Mouse (Mus musculus) CH12.LX (cell line): ENCODE data around the gene Tbata. TPM values are rescaled to one million over a fixed set of nuclear protein-coding genes. Genes with fewer than 3 reads are reported as not detected.

ENCODE experiments used
- DNase-seq: peaks from one replicate; pipeline ENCODE4 v3.0.0-alpha.2; 2013; ENCODE audit errors: extremely low read depth
- H3K27ac ChIP-seq: 2 replicates; pipeline ENCODE4 v1.5.1; 2012; ENCODE audit warnings: low read depth, mild to moderate bottlenecking, control low read depth, moderate library complexity; ENCODE audit not compliant: insufficient read depth
- H3K27me3 ChIP-seq: replicated peaks from 2 replicates; pipeline ENCODE3; 2012; ENCODE audit warnings: inconsistent platforms
- H3K36me3 ChIP-seq, 2 experiments: replicated peaks in 1 of 2; 2 replicates each; pipeline versions ENCODE3 to v1.6.1; 2012; ENCODE audit warnings: inconsistent platforms in 1 of 2, low read length in 1 of 2, mild to moderate bottlenecking in 1 of 2, mixed read lengths in 1 of 2, moderate library complexity in 1 of 2; ENCODE audit not compliant: control insufficient read depth in 1 of 2, insufficient read depth in 1 of 2
- H3K4me1 ChIP-seq, 2 experiments: 2 replicates each; pipeline ENCODE4 v1.6.1; 2012; ENCODE audit warnings: inconsistent platforms in 1 of 2, moderate library complexity in 1 of 2; ENCODE audit not compliant: insufficient read depth in 2 of 2, control insufficient read depth in 1 of 2
- H3K4me2 ChIP-seq: 2 replicates; pipeline ENCODE4 v1.6.1; 2012; ENCODE audit warnings: low read depth, mild to moderate bottlenecking, control low read depth; ENCODE audit not compliant: poor library complexity, insufficient read depth, severe bottlenecking
- H3K4me3 ChIP-seq, 3 experiments: fragments of 150-350 bp in 1 of 3; sonication (generic) in 1 of 3; replicated peaks in 1 of 3; 2 replicates each; pipeline versions ENCODE3 to v1.5.1; 2011 to 2012; ENCODE audit warnings: low read depth in 2 of 3, low read length in 2 of 3, mild to moderate bottlenecking in 2 of 3, moderate library complexity in 2 of 3, control low read depth in 1 of 3, improper control_type of control experiment in 1 of 3, inconsistent platforms in 1 of 3, mixed read lengths in 1 of 3; ENCODE audit not compliant: poor library complexity in 1 of 3
- H3K79me2 ChIP-seq: replicated peaks from 2 replicates; pipeline ENCODE4 v1.6.1; 2012; ENCODE audit warnings: mild to moderate bottlenecking, moderate library complexity; ENCODE audit not compliant: control insufficient read depth, poor library complexity, insufficient read depth, severe bottlenecking; ENCODE audit errors: extremely low read depth
- H3K9ac ChIP-seq: 2 replicates; pipeline ENCODE4 v1.6.1; 2012; ENCODE audit warnings: low read depth, mild to moderate bottlenecking, control low read depth, moderate library complexity; ENCODE audit not compliant: insufficient read depth
- H3K9me3 ChIP-seq: replicated peaks from 2 replicates; pipeline ENCODE3; 2012; ENCODE audit warnings: low read length, inconsistent platforms, mixed read lengths
- BHLHE40 ChIP-seq: IDR thresholded peaks from 2 replicates; pipeline ENCODE4 v1.6.1; 2011; ENCODE audit warnings: mild to moderate bottlenecking, low read depth, low read length, improper control_type of control experiment
- CHD1 ChIP-seq: IDR thresholded peaks from 2 replicates; pipeline ENCODE4 v1.6.1; 2012; ENCODE audit warnings: low read depth, low read length, improper control_type of control experiment, inconsistent platforms
- E2F4 ChIP-seq: IDR thresholded peaks from 2 replicates; pipeline ENCODE4 v1.6.1; 2011; ENCODE audit warnings: low read depth, low read length, improper control_type of control experiment; ENCODE audit not compliant: insufficient replicate concordance
- EP300 ChIP-seq: IDR thresholded peaks from 2 replicates; pipeline ENCODE4 v1.6.1; 2011; ENCODE audit warnings: low read length, improper control_type of control experiment
- ETS1 ChIP-seq: conservative IDR thresholded peaks from 2 replicates; pipeline ENCODE4 v1.6.1; 2012; ENCODE audit warnings: low read depth, mild to moderate bottlenecking, inconsistent platforms, low read length, improper control_type of control experiment, moderate library complexity
- GABPA ChIP-seq: IDR thresholded peaks from 2 replicates; pipeline ENCODE4 v1.6.1; 2012; ENCODE audit warnings: low read depth, low read length, improper control_type of control experiment, inconsistent platforms; ENCODE audit not compliant: insufficient replicate concordance
- IRF4 ChIP-seq: IDR thresholded peaks from 2 replicates; pipeline ENCODE4 v1.6.1; 2014; ENCODE audit warnings: low read depth, mild to moderate bottlenecking, inconsistent platforms, low read length, improper control_type of control experiment
- JUN ChIP-seq: IDR thresholded peaks from 2 replicates; pipeline ENCODE4 v1.6.1; 2011; ENCODE audit warnings: low read depth, mild to moderate bottlenecking, low read length, improper control_type of control experiment, moderate library complexity; ENCODE audit not compliant: insufficient read depth
- KAT2A ChIP-seq: IDR thresholded peaks from 2 replicates; pipeline ENCODE4 v1.6.1; 2012; ENCODE audit warnings: low read length, improper control_type of control experiment, inconsistent platforms; ENCODE audit not compliant: insufficient replicate concordance
- MEF2A ChIP-seq: IDR thresholded peaks from 2 replicates; pipeline ENCODE4 v1.6.1; 2014; ENCODE audit warnings: low read depth, mild to moderate bottlenecking, inconsistent platforms, low read length, improper control_type of control experiment, borderline replicate concordance
- RAD21 ChIP-seq: IDR thresholded peaks from 2 replicates; pipeline ENCODE4 v1.6.1; 2011; ENCODE audit warnings: low read depth, mild to moderate bottlenecking, low read length, improper control_type of control experiment, moderate library complexity
- SIN3A ChIP-seq: IDR thresholded peaks from 2 replicates; pipeline ENCODE4 v1.6.1; 2012; ENCODE audit warnings: low read length, improper control_type of control experiment, inconsistent platforms
- TCF12 ChIP-seq: IDR thresholded peaks from 2 replicates; pipeline ENCODE4 v1.6.1; 2014; ENCODE audit warnings: low read depth, mild to moderate bottlenecking, inconsistent platforms, low read length, improper control_type of control experiment
- UBTF ChIP-seq: IDR thresholded peaks from 2 replicates; pipeline ENCODE4 v1.6.1; 2012; ENCODE audit warnings: low read depth, mild to moderate bottlenecking, inconsistent platforms, low read length, improper control_type of control experiment, moderate library complexity
- USF1 ChIP-seq: IDR thresholded peaks from 2 replicates; pipeline ENCODE4 v1.6.1; 2014; ENCODE audit warnings: low read depth, mild to moderate bottlenecking, inconsistent platforms, low read length, improper control_type of control experiment
- ZMIZ1 ChIP-seq: IDR thresholded peaks from 2 replicates; pipeline ENCODE4 v1.6.1; 2012; ENCODE audit warnings: low read depth, mild to moderate bottlenecking, inconsistent platforms, low read length, improper control_type of control experiment
- dilution Hi-C: fragments of 300-500 bp; cut with MboI; formaldehyde crosslinking; loops from 2 replicates; pipeline ENCODE4 v1.14.3; 2020; ENCODE audit warnings: low sequenced_read_pairs; ENCODE audit not compliant: extremely low pct_unique_long_range_greater_than_20kb, extremely low pct_ligation_motif_present
- in situ Hi-C: fragments of 300-500 bp; cut with MboI; formaldehyde crosslinking; loops from 3 replicates; pipeline ENCODE4 v1.14.3; 2019; ENCODE audit warnings: low sequenced_read_pairs, low pct_ligation_motif_present, low pct_unique_long_range_greater_than_20kb, mixed read lengths
- polyA plus RNA-seq: library from polyadenylated mRNA; unstranded; fragments of >175 nt; gene quantifications from 2 replicates; pipeline ENCODE4 v1.2.1, GENCODE M21; 2012; ENCODE audit warnings: low read depth; ENCODE audit not compliant: insufficient read length
- total RNA-seq, 2 experiments: library from RNA; depleted of rRNA; stranded (reverse); fragments of 300-350 nt in 1 of 2; fragments of >200 nt in 1 of 2; gene quantifications; 2 replicates each; pipeline ENCODE4 v1.2.3; 2012 to 2014

The Tbata gene
- total and polyA plus RNA-seq, 3 experiments, result 0.17 to 0.73 TPM; not detected in 1

DNA sequence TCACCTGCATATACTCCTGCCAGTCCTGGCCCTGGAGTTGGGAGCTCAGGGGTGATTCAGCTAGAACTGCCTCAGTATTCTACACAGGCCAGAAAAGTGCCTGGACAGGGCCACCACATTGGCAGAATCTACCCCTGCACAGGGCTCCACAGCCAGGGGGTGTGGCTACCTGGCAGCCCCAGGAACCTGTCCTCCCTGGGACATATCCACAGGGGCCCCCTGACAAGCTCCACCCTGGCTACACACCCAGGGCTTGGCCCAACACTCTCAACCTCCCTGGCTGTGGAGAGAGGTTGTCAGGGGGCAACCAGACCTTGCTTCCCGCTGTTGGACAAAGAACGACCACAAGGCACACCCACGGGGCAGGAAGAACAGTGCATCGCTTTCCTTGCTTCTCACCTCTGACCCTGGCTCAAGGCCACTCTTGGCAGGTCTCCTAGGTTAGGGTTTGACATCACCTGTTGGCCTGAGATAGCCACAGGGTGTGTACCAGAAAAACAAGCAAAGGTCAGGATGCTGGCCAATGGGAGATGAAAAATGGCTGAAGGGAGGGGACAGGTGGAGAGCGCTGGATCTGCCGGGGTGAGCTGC is 64.0 kb downstream of the Tbata start:
- Histone ChIP-seq H3K27ac (no peak overlapping the region), H3K4me3 (no peak overlapping the region), H3K4me2 (no peak overlapping the region), H3K9ac (no peak overlapping the region), H3K27me3 (no peaks in the 10 kb centered on the region), H3K9me3 (peaks cover 8% of the 10 kb centered on the region), H3K79me2 (no peaks in the 10 kb centered on the region), H3K36me3 (no peaks in the 10 kb centered on the region), H3K4me1 (peaks cover 9 to 31% of the 10 kb centered on the region in 2 experiments)
- no peak for TF ChIP-seq GABPA
- TF ChIP-seq USF1, result no peak
- no peak for TF ChIP-seq SIN3A
- TF ChIP-seq ZMIZ1, result no peak
- TF ChIP-seq JUN, result no peak
- no peak for TF ChIP-seq CHD1
- TF ChIP-seq TCF12, result no peak
- no peak for TF ChIP-seq MEF2A
- TF ChIP-seq BHLHE40, result no peak
- TF ChIP-seq IRF4, result no peak
- no peak for TF ChIP-seq E2F4
- no peak for TF ChIP-seq KAT2A
- TF ChIP-seq RAD21, result no peak
- TF ChIP-seq ETS1, result no peak
- no peak for DNase-seq
- in situ Hi-C loops (no loop called here), dilution Hi-C loops (no loop called here)

GRCm38 (mm10) chr10:61236683-61237390 is 65.1 kb downstream of the Tbata start:
- H3K4me3 ChIP-seq, result no peak overlapping the region
- no peak overlapping the region for H3K27ac ChIP-seq
- in situ Hi-C loops (no loop called here), dilution Hi-C loops (no loop called here)
- no peak overlapping the region for H3K4me2 ChIP-seq
- H3K9ac ChIP-seq, result no peak overlapping the region
- H3K4me1 ChIP-seq, result peaks cover 9 to 38% of the 10 kb centered on the region in 2 experiments
- H3K9me3 ChIP-seq, result peaks cover 8% of the 10 kb centered on the region
- DNase-seq, result no peak
- H3K27me3 ChIP-seq, result no peaks in the 10 kb centered on the region
- TF ChIP-seq UBTF (no peak), EP300 (no peak), E2F4 (no peak)
- H3K36me3 ChIP-seq, result no peaks in the 10 kb centered on the region
- no peaks in the 10 kb centered on the region for H3K79me2 ChIP-seq
